Mouse (Mus musculus): ENCODE measurements around the gene 1700013H16Rik. TPM values are rescaled to one million over a fixed set of nuclear protein-coding genes. Genes with fewer than 3 reads are reported as not detected.

The 1700013H16Rik gene
- polyA plus RNA-seq, 1 experiment from 2014 or later: not detected

- Histone ChIP-seq H3K9me3 (ENCODE audit: control insufficient read depth, low read length) (no peaks in the 10 kb centered on the region), H3K36me3 (ENCODE audit: control insufficient read depth, insufficient read depth, low read length) (no peaks in the 10 kb centered on the region), H3K27ac (ENCODE audit: low read depth, low read length) (no peak overlapping the region), H3K4me1 (ENCODE audit: control insufficient read depth, insufficient read depth, low read length) (no peaks in the 10 kb centered on the region), H3K9ac (ENCODE audit: low read length) (no peak overlapping the region), H3K27me3 (ENCODE audit: control insufficient read depth, insufficient read depth, low read length) (no peaks in the 10 kb centered on the region), H3K4me2 (ENCODE audit: low read depth) (no peak overlapping the region), H3K4me3 (ENCODE audit: low read depth, low read length) (no peak overlapping the region)
- ATAC-seq (ENCODE audit: insufficient read depth, low FRiP score, low TSS enrichment) (no peak), DNase-seq (ENCODE audit: low spot score) (no peak)
- 69% methylated on average over 3 of the region's 3 CpGs for WGBS
Measured at GRCm38 (mm10) chrX:53702673-53703072, 55.0 kb downstream of the 1700013H16Rik start.

- ATAC-seq (ENCODE audit: insufficient read depth, low FRiP score, low TSS enrichment): no peak
- H3K4me1 ChIP-seq (ENCODE audit: control insufficient read depth, insufficient read depth, low read length): no peaks in the 10 kb centered on the region
- no peaks in the 10 kb centered on the region for H3K36me3 ChIP-seq (ENCODE audit: control insufficient read depth, insufficient read depth, low read length)
- no peak overlapping the region for H3K4me3 ChIP-seq (ENCODE audit: low read depth, low read length)
- H3K9ac ChIP-seq (ENCODE audit: low read length): no peak overlapping the region
- H3K4me2 ChIP-seq (ENCODE audit: low read depth): no peak overlapping the region
- no peak for DNase-seq (ENCODE audit: low spot score)
- H3K9me3 ChIP-seq (ENCODE audit: control insufficient read depth, low read length): no peaks in the 10 kb centered on the region
- WGBS: 90% methylated on average over 2 of the region's 2 CpGs
- H3K27ac ChIP-seq (ENCODE audit: low read depth, low read length): no peak overlapping the region
- H3K27me3 ChIP-seq (ENCODE audit: control insufficient read depth, insufficient read depth, low read length): no peaks in the 10 kb centered on the region
Measured at GRCm38 (mm10) chrX:53699225-53699624, 58.4 kb downstream of the 1700013H16Rik start.

- no peaks in the 10 kb centered on the region for H3K36me3 ChIP-seq (ENCODE audit: control insufficient read depth, insufficient read depth, low read length)
- DNase-seq (ENCODE audit: low spot score) (no peak), ATAC-seq (ENCODE audit: insufficient read depth, low FRiP score, low TSS enrichment) (no peak)
- H3K4me1 ChIP-seq (ENCODE audit: control insufficient read depth, insufficient read depth, low read length): no peaks in the 10 kb centered on the region
- no peak overlapping the region for H3K4me2 ChIP-seq (ENCODE audit: low read depth)
- no peaks in the 10 kb centered on the region for H3K9me3 ChIP-seq (ENCODE audit: control insufficient read depth, low read length)
- no peak overlapping the region for H3K9ac ChIP-seq (ENCODE audit: low read length)
- no peak overlapping the region for H3K27ac ChIP-seq (ENCODE audit: low read depth, low read length)
- 86% methylated on average over 9 of the region's 9 CpGs for WGBS
- no peaks in the 10 kb centered on the region for H3K27me3 ChIP-seq (ENCODE audit: control insufficient read depth, insufficient read depth, low read length)
- no peak overlapping the region for H3K4me3 ChIP-seq (ENCODE audit: low read depth, low read length)
Measured at GRCm38 (mm10) chrX:53694008-53694777, 63.4 kb downstream of the 1700013H16Rik start.

- Histone ChIP-seq H3K4me2 (ENCODE audit: low read depth) (no peak overlapping the region), H3K27me3 (ENCODE audit: control insufficient read depth, insufficient read depth, low read length) (no peaks in the 10 kb centered on the region), H3K4me1 (ENCODE audit: control insufficient read depth, insufficient read depth, low read length) (no peaks in the 10 kb centered on the region), H3K36me3 (ENCODE audit: control insufficient read depth, insufficient read depth, low read length) (no peaks in the 10 kb centered on the region), H3K9me3 (ENCODE audit: control insufficient read depth, low read length) (no peaks in the 10 kb centered on the region), H3K4me3 (ENCODE audit: low read depth, low read length) (no peak overlapping the region), H3K9ac (ENCODE audit: low read length) (no peak overlapping the region), H3K27ac (ENCODE audit: low read depth, low read length) (no peak overlapping the region)
- WGBS: 85% methylated on average over 2 of the region's 2 CpGs
- DNase-seq (ENCODE audit: low spot score) (no peak), ATAC-seq (ENCODE audit: insufficient read depth, low FRiP score, low TSS enrichment) (no peak)
Measured at GRCm38 (mm10) chrX:53693141-53693540, 64.5 kb downstream of the 1700013H16Rik start.

Other genes with a start within 250 kb of the 1700013H16Rik start
- gene Rtl8c, start 149.8 kb downstream of the 1700013H16Rik start, polyA plus RNA-seq (2014; fragmentation: Nextera tagmentation; extraction: Ambion mirVana): 60.1 and 62.8 TPM in 2 replicates
- gene Gm14597, start 148.9 kb downstream of the 1700013H16Rik start, polyA plus RNA-seq (2014; fragmentation: Nextera tagmentation; extraction: Ambion mirVana): not detected in 2 replicates
- 108 and 116 TPM in 2 replicates for gene Rtl8a, start 114.1 kb downstream of the 1700013H16Rik start, polyA plus RNA-seq (2014; fragmentation: Nextera tagmentation; extraction: Ambion mirVana)
- gene Rtl8b, start 87.4 kb downstream of the 1700013H16Rik start, polyA plus RNA-seq (2014; fragmentation: Nextera tagmentation; extraction: Ambion mirVana): 86.3 and 95.1 TPM in 2 replicates
- gene 4930502E18Rik, start 33.0 kb downstream of the 1700013H16Rik start, polyA plus RNA-seq (2014; fragmentation: Nextera tagmentation; extraction: Ambion mirVana): 0.37 and 0.50 TPM in 2 replicates
- gene Zfp36l3, start 18.6 kb upstream of the 1700013H16Rik start, polyA plus RNA-seq (2014; fragmentation: Nextera tagmentation; extraction: Ambion mirVana): not detected in 2 replicates
- gene Xlr, start 39.9 kb upstream of the 1700013H16Rik start, polyA plus RNA-seq (2014; fragmentation: Nextera tagmentation; extraction: Ambion mirVana): 0.85 and 0.90 TPM in 2 replicates